Mouse (Mus musculus) thymus, adult 18-20 months (tissue): ENCODE data around the gene Zzz3.
"Not testable (repeated sequence)": the region's sequence is repeated elsewhere in the genome, so short reads cannot be mapped to it uniquely, and the experiment has no call there.

ENCODE experiments used
- DNase-seq, 2 experiments: peaks; one replicate each; pipeline ENCODE4 v3.0.0; 2022; ENCODE audit warnings: mixed read lengths in 2 of 2

Zzz3 gene

DNA sequence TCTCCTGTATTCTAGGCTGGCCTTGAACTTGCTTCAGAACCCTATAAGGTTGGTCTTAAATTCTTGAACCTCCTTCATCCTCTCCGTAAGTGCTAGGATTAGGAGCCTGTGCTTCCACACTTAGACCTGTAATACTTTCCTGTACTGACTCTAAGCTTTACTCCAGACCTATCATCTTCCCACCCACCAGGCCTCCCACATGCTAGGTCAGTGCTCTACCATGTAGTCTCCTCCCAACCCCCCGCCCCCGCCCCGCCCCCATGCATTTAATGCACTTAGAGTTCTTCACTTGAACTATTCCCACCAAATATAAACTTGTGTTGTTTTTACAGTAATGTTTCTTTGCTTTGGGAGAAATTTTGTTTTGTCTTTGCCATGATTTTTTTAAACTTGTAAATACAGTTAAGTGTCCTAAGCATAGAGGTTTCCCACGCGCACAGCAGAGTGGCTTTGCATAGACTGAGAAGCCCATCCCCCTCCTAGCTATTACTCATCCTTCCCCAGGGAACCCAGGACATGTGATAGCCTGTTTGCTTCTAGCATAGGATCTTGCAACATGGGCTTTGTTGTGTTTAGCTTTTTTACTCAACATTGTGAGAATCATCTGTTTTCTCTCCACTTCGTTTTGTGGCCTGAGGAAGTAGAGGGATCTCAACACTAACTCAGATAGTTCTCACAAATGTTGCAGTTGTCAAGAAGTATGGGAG lies 6.8 kb downstream of the Zzz3 start:
- no peak for DNase-seq

DNA sequence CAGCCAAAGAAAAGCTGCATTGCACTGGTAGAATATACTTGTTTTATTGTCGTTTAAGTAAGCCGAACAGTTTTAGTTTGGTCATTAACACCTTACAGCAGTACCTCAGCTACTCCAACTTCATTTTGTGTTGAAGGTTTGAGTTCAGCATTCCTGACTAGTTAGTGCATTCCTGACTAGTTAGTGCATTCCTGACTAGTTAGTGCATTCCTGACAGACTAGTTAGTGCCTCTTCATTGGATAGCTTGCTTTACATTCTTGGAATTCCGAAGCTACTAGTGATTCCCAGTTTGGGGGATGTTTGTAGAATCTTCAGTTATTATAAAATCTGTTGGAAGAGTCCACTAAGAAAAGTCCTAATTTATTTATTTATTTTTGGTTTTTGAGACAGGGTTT lies 7.4 kb downstream of the Zzz3 start:
- DNase-seq: no peak

DNA sequence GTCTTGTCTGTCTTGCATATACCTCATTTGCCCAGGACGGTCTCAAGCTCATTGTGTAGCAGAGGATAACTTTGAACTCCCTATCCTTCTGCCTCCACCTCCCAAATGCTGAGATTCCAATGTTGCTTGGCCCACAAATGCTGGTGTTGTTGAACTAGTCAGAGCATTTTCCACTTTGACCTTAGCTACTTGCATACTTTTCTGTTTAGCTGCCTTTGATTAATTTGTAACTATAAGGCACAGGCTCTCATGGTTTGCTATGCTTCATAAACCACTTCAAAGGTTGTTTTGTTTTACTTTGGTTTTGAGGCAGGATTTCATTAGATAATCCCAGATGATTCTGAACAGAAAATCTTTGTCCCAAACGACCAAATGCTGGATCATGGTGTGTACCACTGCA lies 8.6 kb downstream of the Zzz3 start:
- no peak for DNase-seq

DNA sequence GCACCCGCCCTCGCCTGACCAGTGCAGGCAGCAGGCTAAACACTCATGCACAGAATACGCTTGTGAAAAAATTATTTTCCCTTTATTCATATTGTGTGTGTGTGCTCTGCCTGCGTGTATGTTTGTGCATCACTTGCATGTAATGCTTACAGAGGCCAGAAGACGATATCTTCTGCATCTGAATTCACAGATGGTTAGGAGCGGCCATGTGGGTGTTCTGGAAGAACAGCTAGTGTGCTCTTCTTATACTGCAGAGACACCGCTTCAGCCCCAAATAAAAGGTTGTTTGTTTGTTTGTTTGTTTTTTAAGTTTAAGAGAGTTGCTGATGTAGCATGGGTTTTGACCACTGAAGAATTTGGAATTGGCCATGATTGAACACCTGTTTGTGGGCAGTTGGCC lies 10.1 kb downstream of the Zzz3 start:
- DNase-seq: no peak

DNA sequence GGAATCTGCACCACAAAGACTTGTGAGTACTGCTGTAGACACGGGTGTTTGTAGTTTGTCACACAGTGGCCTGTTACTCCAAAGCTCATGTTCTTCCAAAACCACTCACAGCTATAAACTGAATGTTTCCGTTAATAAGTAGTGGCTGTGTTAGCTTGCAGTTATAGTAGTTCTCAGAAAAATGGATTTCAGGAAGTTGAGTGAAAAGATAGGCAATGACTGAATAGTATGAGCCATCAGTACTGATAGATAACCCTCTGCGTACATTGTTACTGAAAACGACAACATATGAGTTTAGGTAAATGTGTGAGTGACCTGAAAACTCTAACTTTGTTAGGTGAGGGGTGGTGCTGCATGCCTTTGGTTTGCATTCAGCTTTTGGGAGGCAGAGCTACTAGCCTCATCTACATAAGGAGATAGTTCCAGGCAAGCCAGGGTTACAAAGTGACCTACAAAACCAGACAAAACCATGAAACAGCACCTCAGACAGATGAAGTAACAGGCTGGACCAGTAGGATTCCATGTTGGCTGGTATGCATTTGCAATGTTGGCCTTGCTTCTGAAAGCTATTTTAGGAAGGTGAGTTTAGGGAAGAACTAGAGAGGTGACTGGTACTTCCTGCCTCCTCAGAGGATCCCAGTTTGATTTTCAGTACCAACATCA lies 10.8 kb downstream of the Zzz3 start:
- no peak for DNase-seq

DNA sequence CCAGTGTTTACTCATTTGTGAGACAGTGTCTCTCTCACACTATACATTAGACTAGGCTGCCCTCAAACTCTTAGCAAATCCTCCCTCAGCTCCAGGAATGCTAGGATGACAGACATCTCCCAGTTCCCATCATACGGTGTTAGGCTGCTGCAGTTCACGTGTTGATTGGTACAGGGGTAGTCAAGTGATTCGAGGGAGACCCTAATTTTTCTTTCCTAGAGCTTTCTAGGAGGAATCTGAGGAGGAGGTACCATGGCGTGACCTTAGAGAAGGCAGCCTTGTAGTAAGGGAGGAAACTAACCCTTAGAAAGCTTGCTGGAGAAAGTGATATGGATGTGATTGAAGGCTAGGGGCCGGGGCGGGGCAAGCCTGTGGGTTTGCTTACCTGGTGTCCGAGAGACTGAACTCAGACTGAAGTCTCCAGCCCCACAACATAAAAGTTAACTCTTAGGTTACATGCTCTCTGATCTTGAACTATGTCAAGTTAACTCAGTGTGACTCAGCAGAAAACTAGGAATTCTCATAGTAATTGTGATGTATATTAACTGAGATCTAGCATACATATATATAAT lies 15.8 kb downstream of the Zzz3 start:
- no peak for DNase-seq

DNA sequence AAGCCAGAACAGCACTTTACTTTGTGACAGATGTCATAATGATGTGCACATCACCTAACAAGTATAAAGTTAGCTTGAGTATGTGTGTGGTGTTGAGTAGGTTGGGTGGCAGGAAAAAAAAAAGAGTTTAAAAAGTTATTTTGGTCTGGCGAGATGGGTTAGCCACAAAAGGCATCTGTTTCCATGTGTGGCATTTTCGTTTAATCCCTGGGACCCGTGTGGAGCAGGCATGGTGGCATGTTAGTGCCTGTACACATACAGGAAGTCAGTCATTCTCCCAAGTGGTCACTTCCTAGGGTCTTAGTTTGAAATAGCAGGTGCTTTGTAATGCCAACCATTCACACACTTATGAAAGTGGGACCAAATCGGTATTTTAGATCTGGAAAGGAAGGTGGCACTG lies 17.1 kb downstream of the Zzz3 start:
- no peak for DNase-seq

DNA sequence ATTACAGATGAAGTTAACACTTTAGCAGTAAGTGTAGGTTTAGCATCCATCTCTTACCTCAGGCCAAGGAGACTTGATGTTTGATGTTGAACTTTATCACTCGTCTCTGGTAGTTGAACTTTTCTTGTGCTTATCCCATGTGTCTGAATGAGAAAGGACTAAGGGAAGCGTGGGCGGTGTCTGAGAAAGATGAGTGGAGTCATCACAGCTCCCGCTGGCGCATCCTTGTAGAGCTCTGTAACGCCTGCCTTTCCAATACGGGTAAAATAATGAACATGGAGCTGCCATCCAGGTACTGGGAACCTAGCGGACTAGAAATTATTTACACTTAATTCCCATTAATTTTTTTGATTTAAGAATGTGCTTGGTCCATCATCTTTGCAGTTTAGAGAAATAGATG lies 33.7 kb downstream of the Zzz3 start:
- no peak for DNase-seq

DNA sequence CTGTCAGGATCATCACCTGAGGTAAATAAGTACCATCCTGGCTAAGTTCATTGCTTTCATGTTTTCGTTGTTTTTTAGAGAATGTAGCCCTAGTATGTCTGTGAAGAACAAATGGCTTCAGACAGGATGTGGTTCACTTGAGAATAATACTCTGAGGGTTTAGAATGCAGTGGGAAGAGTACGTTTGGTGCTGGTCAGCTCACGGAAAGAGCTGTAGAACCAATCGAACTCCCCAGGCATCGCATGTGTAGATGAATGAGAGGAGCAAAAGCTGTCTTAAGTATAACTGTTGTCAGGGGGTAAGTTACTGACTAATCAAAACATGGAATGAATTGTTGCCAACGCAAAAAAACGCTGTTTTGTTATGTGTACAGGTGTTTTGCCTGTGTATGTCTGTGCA lies 37.4 kb downstream of the Zzz3 start:
- DNase-seq: no peak

DNA sequence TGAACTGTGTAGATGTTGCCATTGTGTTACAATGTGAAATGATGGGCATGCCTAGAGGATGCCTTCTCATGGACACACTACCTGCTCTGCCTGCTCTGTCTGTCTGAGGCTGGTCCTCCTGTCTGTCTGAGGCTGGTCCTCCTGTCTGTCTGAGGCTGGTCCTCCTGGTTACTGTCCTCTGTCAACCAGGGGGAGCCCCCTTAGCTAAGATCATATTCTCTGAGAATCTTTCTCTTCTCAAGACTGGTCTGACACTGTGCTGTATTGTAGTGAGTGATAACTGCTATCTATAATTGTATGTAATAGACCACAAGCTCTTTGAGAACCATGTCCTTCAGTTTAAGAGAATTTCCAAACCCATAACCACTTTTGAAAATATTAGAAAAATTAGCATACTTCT lies 40.3 kb downstream of the Zzz3 start:
- DNase-seq: no peak

DNA sequence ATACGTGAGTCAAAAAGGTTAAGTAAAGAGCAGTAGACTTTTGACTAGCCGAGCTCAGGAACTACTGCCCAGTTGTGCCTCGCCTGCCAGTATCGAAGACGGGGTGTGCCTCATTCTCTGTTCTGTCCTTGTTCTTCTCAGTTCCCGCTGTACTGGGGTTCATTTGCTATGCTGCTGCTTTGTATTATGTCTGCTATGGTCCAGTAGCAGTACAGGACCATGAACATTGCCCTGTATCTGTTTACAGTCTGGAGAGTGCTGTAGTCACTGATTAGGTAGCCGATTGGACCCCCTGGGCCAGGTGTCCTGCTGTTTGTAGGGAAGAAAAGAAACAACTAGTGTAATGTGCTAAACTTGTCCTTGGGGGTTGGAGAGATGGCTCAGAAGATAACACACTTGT lies 42.8 kb downstream of the Zzz3 start:
- DNase-seq: no peak

DNA sequence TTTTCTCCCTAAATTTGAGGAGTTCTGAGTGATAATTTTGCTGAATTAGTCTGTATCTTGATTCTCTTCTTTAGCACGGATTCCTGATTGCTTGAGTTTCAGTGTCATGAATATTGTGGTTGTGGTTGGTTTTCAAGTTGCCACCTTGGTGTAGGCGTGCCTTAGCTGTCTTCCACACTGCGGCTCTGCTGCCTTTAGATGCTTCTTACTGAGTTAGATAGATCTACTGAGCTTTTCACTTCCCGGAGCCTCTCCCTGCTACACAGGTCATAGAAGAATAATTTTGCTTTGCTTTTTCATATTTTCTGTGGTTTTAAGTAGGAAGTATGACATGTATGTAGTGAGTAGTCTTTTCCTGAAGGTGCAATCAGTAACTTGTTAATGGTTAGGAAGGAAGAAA lies 47.5 kb downstream of the Zzz3 start:
- no peak for DNase-seq

DNA sequence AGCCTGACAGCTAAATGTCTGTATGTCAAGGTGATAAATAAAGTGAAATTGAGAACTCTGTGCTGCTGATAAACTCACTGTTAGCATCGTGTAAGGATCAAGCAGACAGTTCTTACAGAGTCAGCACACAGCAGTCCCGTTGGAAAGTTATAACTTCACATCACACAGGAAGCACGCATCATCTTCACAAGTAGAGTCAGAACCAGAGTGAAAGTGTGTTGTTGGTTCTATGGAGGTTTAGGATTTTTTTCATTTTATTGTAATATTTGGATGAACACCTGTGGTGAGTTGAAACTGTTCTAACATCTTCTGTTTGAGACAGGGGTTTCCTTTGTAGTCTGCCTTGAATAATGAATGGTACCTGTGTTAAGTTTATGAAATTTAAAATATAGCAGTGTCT lies 48.8 kb downstream of the Zzz3 start:
- no peak for DNase-seq

DNA sequence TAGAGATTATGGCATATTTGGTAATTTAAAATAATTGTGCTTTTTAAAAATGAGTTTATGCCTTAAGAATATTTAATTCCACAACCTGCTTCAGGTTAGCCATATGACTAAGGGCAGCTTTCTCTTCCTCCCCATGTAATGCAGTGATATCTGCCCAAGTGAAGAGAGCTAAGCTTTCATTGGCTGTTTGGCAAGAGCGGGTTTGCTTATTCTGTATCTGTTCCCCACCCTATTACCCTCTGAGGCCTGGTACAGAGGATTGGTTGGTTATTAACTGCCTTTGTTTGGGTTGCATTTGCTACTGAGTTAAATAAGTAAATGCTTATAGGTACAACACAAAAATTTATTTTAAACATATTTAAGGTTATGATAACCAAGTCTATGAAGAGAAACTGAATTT lies 51.7 kb downstream of the Zzz3 start:
- DNase-seq: no peak

DNA sequence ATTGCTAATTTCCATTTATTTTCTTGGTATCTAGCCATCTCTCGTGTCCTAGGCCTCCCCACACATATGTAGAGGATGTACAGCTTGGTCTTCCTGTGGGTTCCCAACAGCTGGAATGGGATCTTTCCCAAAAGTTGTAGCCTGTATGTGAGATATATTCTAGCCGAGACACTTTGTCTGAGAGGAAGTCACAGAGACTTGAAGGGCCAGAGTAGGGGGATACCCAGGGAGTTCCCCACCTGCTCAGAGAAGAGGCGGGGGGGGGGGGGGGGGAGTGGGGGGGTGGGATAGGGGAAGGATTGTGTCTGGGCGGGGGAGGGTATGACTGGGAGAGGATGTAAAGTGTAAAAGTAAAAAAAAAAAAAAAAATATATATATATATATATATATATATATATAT lies 57.9 kb downstream of the Zzz3 start:
- no peak for DNase-seq

DNA sequence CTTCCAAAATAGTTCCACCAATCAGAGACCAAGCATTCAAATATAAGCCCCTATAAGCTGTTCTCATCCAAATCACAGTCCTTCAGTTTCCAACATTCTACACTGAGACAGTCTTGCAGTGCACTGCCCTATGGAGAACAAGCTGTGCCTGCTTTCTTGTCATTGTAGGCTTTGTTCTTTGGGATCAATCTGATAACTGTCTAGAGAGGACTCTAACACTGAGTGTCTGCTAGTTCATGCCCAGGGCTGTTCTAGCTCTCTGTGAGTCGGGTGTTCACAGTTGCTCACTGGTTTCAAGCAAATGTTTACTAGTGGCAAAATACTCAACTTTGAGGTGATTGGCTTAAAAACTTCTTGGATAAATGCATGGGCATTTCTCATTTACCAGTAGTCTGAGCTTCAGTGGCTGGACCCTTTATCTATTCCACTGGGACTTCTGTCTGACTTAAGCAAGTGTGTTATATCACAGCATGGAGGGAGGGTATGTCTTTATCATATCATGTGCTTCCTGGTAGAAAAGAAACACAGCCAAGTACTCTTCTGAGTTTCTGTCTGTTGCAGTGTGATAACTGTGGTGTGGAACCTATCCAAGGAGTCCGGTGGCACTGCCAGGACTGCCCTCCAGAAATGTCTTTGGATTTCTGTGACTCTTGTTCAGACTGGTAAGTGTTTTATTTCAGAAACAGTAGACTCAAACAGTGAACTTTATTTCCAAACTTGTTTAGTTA lies 62.2 kb downstream of the Zzz3 start:
- no peak for DNase-seq

DNA sequence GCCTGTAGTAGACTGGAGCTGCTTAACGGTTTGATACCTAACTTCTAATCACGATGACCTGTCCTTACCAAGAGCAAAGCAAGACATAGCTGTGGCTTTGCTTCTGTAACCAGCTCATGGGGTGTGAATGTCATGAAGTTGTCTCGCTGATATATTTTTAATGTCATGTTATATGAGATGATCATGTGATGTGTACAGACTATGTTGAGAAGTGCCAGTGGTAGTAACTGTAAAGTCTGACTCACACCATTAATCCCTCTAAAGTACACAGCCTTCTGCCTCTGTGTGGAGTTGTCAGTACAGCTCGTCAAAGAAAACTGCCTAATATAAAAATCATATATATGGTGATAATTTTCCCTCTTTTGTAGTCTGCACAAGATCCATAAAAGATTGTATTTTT lies 63.6 kb downstream of the Zzz3 start:
- not testable (repeated sequence) for DNase-seq

DNA sequence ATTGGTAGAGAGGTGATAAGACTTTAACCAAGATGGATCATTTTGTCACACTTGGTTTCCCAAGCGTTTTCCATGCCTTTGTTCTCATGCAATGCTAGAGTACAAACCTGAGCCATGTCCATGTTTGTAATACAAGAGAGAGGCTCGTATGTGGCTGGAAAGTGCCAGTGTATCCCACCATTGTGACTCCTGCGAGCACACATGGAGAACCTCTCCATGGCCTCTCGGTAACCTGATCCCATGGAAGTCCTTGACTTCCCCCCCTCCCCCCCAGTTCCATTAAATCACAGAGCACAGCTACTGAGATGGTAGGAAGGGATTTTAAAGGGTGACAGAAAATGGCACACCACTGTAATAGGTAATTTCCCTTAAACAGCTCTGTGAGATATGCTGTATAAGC lies 65.5 kb downstream of the Zzz3 start:
- DNase-seq: no peak

DNA sequence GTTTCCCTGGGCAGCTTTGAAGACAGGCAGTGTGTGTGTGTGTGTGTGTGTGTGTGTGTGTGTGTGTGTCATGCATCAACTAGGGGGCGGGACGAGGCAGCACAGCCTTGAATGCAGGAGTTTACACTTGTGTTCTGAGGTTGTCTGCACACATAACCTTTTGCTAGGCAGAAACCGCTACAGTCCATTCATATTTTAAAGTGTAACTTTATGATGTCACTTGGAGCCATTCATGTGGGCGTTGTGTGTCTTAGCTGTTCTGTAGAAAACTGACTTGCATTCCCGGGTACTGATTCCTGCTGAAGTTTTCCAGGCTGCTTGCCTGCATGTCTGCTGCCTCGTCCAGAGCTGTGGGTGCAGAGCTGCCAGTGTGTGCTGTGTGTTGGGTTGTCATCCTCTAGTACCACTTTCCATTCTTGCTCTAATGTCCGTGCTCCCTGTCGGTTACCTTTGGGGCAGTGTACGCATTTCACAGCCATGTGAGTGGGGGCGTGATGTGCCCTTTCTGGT lies 66.8 kb downstream of the Zzz3 start:
- DNase-seq: no peak

DNA sequence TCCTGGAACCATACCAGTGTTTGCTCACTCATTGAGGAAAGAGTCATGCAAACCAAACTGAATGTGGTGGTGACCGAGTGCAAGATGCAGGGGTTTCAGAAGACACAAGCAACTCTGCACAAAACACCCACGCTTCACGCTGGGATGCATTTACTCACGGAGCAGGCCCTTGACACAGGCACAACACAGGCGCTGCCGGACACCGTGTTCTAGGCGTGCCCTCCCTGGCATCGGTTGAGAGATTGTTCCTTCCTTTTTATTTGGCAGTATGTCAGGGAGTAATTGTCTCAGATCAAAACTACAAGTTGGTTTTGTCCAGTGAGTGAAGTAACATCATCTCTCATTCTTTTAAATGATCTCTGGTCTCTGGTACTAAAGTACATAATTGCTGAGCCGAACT lies 67.6 kb downstream of the Zzz3 start:
- DNase-seq: no peak

DNA sequence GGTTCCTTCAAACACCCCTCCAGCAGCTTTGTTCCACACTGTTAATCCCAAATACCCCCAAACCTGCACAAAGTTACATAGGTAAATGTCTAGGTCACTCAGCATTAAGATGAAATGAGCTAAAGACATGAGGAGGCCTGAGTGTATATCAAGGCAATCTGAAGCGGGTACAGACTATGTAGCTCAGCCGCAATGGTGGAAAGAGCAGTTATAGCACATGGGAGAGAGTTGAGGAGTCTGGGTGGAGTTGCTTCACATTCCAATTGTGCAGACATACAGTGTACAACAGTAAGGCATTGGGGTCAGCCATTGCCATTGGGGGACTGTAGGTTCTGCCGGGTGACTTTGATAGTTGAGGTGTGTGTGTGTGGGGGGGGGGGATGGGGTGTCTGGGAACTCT lies 69.2 kb downstream of the Zzz3 start:
- DNase-seq: no peak

DNA sequence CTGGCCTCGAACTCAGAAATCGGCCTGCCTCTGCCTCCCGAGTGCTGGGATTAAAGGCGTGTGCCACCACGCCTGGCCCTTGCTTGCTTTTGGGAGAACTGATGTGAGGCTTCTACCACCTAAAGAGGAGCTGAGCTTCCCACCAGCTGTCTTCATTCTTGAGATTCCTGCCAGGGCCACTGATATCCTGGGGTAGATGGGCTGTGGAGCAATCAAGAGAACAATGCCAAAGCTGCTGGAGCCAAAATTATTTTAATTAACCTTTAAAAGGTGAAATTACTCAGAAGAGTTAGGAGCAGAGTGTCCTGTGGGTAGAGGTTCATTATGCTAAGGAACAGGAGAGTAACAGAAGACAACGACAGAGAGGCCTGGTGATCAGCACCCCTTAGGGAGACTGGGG lies 70.1 kb downstream of the Zzz3 start:
- DNase-seq: no peak

DNA sequence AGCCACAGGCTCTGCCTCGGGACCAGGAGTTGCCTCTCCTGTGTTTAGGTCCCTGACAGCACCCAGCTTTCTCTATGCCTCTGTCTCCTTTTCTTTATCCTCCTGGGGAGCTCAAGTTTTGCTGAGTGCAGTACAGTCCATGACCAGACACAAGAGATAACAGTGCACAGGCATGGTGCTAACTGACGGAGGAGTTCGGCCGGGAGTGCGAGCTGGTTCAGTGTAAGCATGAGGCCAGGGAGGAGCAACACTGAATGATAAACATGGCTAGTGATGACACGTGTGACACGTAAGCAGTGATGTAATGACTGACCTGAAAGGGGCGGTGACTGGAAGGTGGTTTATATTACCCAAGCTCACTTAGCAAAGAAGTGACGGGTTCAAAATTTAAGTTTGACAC lies 71.6 kb downstream of the Zzz3 start:
- DNase-seq: no peak

DNA sequence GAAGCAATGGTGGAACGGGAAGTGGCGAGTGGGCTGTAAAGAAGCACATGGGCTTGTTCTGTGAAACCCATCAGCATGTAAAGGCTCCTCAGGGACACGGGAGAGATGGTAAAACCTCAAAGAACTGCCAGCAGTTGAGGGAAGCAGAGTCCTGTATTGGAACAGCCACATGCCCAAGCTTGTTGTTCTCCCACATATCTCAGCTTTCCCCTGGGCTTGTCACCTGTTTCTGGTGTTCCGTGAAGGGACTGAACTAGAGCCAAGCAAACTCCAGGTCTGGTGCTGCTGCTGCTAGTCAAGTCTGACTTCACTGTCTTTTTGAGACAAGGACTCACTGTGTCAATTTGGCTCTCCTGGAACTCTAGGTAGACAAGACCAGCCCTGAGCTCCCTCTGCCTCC lies 72.0 kb downstream of the Zzz3 start:
- no peak for DNase-seq
